Mouse (Mus musculus) embryo, embryonic 10 days (tissue): ENCODE measurements around the gene Lmod2.

Source experiments
- DNase-seq: peaks from one replicate; pipeline ENCODE4 v3.0.0-alpha.2; 2015; ENCODE audit warnings: low spot score

Gene Lmod2

GRCm38 (mm10) chr6:24642960-24643359 lies 45.4 kb downstream of the Lmod2 start:
- no peak for DNase-seq

GRCm38 (mm10) chr6:24645346-24646053 lies 47.9 kb downstream of the Lmod2 start:
- DNase-seq, result no peak

- no peak for DNase-seq
Measured at GRCm38 (mm10) chr6:24647103-24647691, 49.6 kb downstream of the Lmod2 start.

- DNase-seq, result no peak
Measured at GRCm38 (mm10) chr6:24648403-24648802, 50.8 kb downstream of the Lmod2 start.

GRCm38 (mm10) chr6:24650719-24651118 lies 53.2 kb downstream of the Lmod2 start:
- no peak for DNase-seq

GRCm38 (mm10) chr6:24651538-24651937 lies 54.0 kb downstream of the Lmod2 start:
- peak; percentile 17 for DNase-seq
